Mouse (Mus musculus): ENCODE measurements at regions not wholly inside any gene's neighbourhood (a gene's known extent, or its start where the extent isn't known, plus 50 kb on each side); places are given as distances from the start of the nearest gene placed in this dataset.

DNA sequence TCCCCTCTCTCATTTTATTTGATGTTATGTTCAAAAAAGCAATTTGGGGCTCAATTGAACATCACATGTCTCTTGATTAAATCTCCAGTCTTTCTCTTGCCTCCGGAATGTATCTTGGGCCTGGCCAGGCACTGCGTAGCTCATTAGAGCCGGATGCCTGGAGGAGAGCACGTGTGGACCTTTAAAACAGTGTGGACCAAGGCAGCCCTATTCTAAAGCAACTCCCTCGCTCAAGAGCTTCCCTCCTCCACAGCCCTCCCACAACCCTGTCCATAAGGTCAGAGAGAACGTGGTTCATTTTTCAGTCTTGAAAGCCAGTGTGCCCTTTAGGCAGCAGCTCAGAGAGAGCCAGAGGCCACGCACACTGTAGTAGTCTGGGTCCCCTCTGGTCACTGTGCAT lies 160.8 kb downstream of the Katnal1 start:
- ATAC-seq (replicated peaks; ENCODE audit: low FRiP score): no peak
- H3K4me3 ChIP-seq (ENCODE audit: low read depth, low read length): no peak overlapping the region

DNA sequence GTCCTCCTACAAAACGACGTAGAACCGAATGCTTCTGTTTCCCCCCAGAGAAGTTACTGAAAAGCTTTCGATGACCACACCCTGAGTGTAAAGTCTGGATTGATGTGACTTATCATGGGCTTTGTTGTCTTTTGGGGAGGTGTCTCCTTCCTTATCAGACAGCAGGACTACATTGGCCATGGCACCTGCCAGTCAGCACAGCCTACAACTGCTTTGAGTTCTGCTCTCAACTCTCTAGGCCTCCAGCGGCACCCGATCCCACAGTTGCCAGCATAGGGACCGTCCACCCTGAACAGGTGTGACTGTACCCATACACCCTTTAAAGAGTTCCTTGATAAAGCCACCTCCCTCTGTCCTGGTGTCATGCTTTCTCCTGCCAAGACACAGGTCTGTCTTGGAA lies 163.1 kb downstream of the Katnal1 start:
- Histone ChIP-seq H3K4me2 (no peak overlapping the region), H3K4me1 (replicated peaks; ENCODE audit: control insufficient read depth, insufficient read depth, low read length) (no peaks in the 10 kb centered on the region; the same call in 1 of the 2 replicates), H3K9me3 (ENCODE audit: control insufficient read depth, low read length) (no peaks in the 10 kb centered on the region), H3K27me3 (replicated peaks; ENCODE audit: control insufficient read depth, insufficient read depth, low read length) (no peaks in the 10 kb centered on the region), H3K4me3 (ENCODE audit: low read depth, low read length) (no peak overlapping the region), H3K36me3 (ENCODE audit: control insufficient read depth, insufficient read depth, low read length) (no peaks in the 10 kb centered on the region), H3K9ac (ENCODE audit: low read depth, low read length) (no peak overlapping the region), H3K27ac (ENCODE audit: low read depth, low read length) (no peak overlapping the region)
- no peak for DNase-seq (ENCODE audit: low spot score)
- WGBS: 91% methylated on average over 7 of the region's 7 CpGs
- ATAC-seq (replicated peaks; ENCODE audit: low FRiP score): no peak

More for the DNA sequence above, 160.8 kb downstream of the Katnal1 start:
- WGBS: 74% methylated on average over 7 of the region's 7 CpGs
- H3K4me2 ChIP-seq: no peak overlapping the region
- no peaks in the 10 kb centered on the region for H3K9me3 ChIP-seq (ENCODE audit: control insufficient read depth, low read length)
- no peak overlapping the region for H3K9ac ChIP-seq (ENCODE audit: low read depth, low read length)
- no peaks in the 10 kb centered on the region; the same call in 1 of the 2 replicates for H3K4me1 ChIP-seq (replicated peaks; ENCODE audit: control insufficient read depth, insufficient read depth, low read length)
- DNase-seq (ENCODE audit: low spot score): no peak
- H3K27ac ChIP-seq (ENCODE audit: low read depth, low read length): no peak overlapping the region
- no peaks in the 10 kb centered on the region for H3K36me3 ChIP-seq (ENCODE audit: control insufficient read depth, insufficient read depth, low read length)
- no peaks in the 10 kb centered on the region for H3K27me3 ChIP-seq (replicated peaks; ENCODE audit: control insufficient read depth, insufficient read depth, low read length)

DNA sequence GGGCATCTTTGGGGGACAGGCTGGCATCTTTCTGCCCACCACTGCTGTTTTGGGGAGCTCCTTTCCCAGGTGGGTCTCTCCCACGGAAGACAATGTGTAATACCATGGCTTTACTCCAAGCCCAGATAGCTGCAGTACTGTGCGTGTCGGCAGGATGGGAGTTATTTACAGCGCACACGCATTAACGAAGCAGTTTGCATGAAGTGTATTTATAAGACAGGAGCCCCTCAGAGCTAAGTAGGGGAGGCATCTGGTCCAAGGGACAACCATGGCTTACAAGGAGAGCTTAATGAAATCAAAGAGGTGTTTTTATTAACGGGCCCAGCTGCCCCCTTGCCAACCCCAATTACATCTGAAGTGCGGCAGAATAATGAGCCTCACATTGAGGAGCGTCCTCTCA lies 169.0 kb downstream of the Katnal1 start:
- no peak for DNase-seq (ENCODE audit: low spot score)
- Histone ChIP-seq H3K27me3 (replicated peaks; ENCODE audit: control insufficient read depth, insufficient read depth, low read length) (no peaks in the 10 kb centered on the region), H3K4me2 (no peak overlapping the region), H3K27ac (ENCODE audit: low read depth, low read length) (no peak overlapping the region), H3K4me1 (replicated peaks; ENCODE audit: control insufficient read depth, insufficient read depth, low read length) (no peaks in the 10 kb centered on the region), H3K9me3 (ENCODE audit: control insufficient read depth, low read length) (no peaks in the 10 kb centered on the region), H3K36me3 (ENCODE audit: control insufficient read depth, insufficient read depth, low read length) (no peaks in the 10 kb centered on the region), H3K4me3 (ENCODE audit: low read depth, low read length) (no peak overlapping the region), H3K9ac (ENCODE audit: low read depth, low read length) (no peak overlapping the region)
- WGBS: 85% methylated on average over 9 of the region's 9 CpGs
- no peak for ATAC-seq (replicated peaks; ENCODE audit: low FRiP score)

DNA sequence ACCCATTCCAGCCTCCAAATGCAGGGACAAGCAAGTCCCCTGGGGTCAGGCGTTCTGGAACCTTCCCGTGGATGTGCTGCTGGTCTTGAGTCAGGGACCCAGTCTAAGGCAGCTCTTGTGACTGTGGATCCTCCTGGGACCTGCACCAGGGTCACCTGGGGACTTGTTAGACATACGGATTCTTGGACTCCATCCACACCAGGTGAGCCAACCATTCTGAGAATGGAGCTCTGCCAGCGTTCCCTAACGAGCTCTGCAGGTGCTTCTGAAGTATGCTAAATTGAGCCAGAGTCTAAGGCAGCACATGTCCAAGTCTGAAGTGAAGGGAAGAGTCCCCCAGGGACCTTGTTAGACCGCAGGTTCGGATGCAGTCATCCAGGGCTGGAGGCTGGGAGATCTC lies 170.3 kb downstream of the Katnal1 start:
- no peak for ATAC-seq (replicated peaks; ENCODE audit: low FRiP score)
- H3K27me3 ChIP-seq (replicated peaks; ENCODE audit: control insufficient read depth, insufficient read depth, low read length): no peaks in the 10 kb centered on the region
- WGBS: 80% methylated on average over 7 of the region's 7 CpGs

DNA sequence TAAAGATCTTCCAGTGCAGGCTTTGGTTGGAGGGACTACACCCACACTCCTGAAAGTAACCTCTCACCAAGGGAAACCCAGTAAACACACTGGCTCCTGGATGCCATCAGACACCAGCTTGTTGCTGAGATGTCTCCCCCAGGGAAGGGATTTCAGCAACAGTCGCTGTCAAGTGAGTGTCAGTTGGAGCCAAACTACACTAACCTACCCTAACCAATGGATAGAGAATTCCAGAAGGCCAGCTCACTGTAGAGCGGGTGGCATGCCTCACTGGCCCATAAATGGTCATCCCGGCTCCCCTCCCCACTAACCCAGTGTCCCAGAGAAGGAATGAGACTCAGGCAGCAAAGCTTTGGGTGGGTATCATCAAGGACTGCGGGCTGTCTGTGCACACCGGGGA lies 171.4 kb downstream of the Katnal1 start:
- ATAC-seq (replicated peaks; ENCODE audit: low FRiP score) (no peak), DNase-seq (ENCODE audit: low spot score) (no peak)
- Histone ChIP-seq H3K36me3 (ENCODE audit: control insufficient read depth, insufficient read depth, low read length) (no peaks in the 10 kb centered on the region), H3K4me2 (no peak overlapping the region), H3K27me3 (replicated peaks; ENCODE audit: control insufficient read depth, insufficient read depth, low read length) (no peaks in the 10 kb centered on the region), H3K4me3 (ENCODE audit: low read depth, low read length) (no peak overlapping the region), H3K9me3 (ENCODE audit: control insufficient read depth, low read length) (no peaks in the 10 kb centered on the region), H3K27ac (ENCODE audit: low read depth, low read length) (no peak overlapping the region), H3K9ac (ENCODE audit: low read depth, low read length) (no peak overlapping the region), H3K4me1 (replicated peaks; ENCODE audit: control insufficient read depth, insufficient read depth, low read length) (no peaks in the 10 kb centered on the region)
- WGBS: 74% methylated on average over 5 of the region's 5 CpGs

More for the DNA sequence above, 170.3 kb downstream of the Katnal1 start:
- no peaks in the 10 kb centered on the region for H3K4me1 ChIP-seq (replicated peaks; ENCODE audit: control insufficient read depth, insufficient read depth, low read length)
- no peak overlapping the region for H3K4me2 ChIP-seq
- no peak overlapping the region for H3K9ac ChIP-seq (ENCODE audit: low read depth, low read length)
- no peak overlapping the region for H3K4me3 ChIP-seq (ENCODE audit: low read depth, low read length)
- H3K9me3 ChIP-seq (ENCODE audit: control insufficient read depth, low read length): no peaks in the 10 kb centered on the region
- DNase-seq (ENCODE audit: low spot score): no peak
- H3K27ac ChIP-seq (ENCODE audit: low read depth, low read length): no peak overlapping the region
- H3K36me3 ChIP-seq (ENCODE audit: control insufficient read depth, insufficient read depth, low read length): no peaks in the 10 kb centered on the region

DNA sequence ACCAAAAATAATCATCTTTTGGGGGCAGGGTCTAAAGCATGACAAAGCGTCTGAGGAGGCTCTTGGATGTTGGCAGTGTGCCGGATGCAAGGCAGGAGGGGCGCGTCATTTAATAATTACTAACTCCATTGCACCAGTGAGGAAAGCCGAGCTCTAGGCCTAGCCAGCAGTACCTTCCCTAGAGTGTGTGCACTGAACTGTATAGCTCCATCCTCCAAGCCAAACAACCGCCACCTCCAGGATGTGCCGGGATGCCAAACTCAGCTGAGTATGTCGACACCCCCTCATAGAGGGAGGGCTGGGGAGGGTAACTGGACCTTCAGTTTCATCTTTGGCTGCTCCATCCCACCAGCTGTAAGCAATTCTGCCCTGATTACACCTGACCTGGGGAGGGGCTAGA lies 171.9 kb downstream of the Katnal1 start:
- no peaks in the 10 kb centered on the region for H3K27me3 ChIP-seq (replicated peaks; ENCODE audit: control insufficient read depth, insufficient read depth, low read length)
- DNase-seq (ENCODE audit: low spot score) (no peak), ATAC-seq (replicated peaks; ENCODE audit: low FRiP score) (no peak)
- no peaks in the 10 kb centered on the region for H3K4me1 ChIP-seq (replicated peaks; ENCODE audit: control insufficient read depth, insufficient read depth, low read length)
- no peak overlapping the region for H3K4me3 ChIP-seq (ENCODE audit: low read depth, low read length)
- 75% methylated on average over 8 of the region's 8 CpGs for WGBS
- H3K9ac ChIP-seq (ENCODE audit: low read depth, low read length): no peak overlapping the region
- no peak overlapping the region for H3K27ac ChIP-seq (ENCODE audit: low read depth, low read length)
- no peak overlapping the region for H3K4me2 ChIP-seq
- no peaks in the 10 kb centered on the region for H3K9me3 ChIP-seq (ENCODE audit: control insufficient read depth, low read length)
- H3K36me3 ChIP-seq (ENCODE audit: control insufficient read depth, insufficient read depth, low read length): no peaks in the 10 kb centered on the region

DNA sequence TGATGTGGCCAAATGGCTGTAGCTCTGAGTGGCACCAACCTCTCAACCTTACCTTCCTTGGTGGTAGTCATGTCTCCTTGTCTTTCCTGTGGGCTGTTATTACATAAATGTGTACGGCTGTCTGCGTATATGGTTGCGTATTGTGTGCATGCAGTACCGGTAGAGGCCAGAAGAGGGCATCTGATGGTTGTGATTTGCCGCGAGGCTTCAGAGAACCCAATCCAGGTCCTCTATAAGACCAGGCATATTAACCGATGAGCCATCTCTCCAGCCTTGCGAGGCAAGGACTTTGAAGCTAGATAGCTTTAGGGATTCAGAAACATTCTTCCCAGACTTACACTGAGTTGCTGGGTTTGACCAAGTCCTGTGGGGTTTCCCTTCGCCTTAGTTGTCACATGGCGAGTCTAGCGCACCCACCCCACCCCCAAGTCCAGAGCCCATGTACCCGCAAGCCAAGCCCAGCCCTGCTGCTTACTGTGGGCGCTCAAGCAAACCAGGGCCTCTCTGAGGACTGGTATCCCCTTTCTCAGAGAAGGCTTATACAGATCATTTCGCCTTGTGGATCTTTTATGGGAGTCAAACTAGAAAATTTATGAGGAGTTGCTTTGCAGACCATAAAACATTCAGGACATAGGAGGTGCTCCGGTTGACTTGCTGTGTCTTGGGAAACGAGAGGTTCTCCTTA lies 172.7 kb downstream of the Katnal1 start:
- ATAC-seq (replicated peaks; ENCODE audit: low FRiP score) (no peak), DNase-seq (ENCODE audit: low spot score) (no peak)
- H3K9me3 ChIP-seq (ENCODE audit: control insufficient read depth, low read length): no peaks in the 10 kb centered on the region
- H3K9ac ChIP-seq (ENCODE audit: low read depth, low read length): no peak overlapping the region
- WGBS: 79% methylated on average over 16 of the region's 16 CpGs
- no peaks in the 10 kb centered on the region for H3K36me3 ChIP-seq (ENCODE audit: control insufficient read depth, insufficient read depth, low read length)
- no peak overlapping the region for H3K4me2 ChIP-seq
- no peaks in the 10 kb centered on the region for H3K27me3 ChIP-seq (replicated peaks; ENCODE audit: control insufficient read depth, insufficient read depth, low read length)
- no peak overlapping the region for H3K27ac ChIP-seq (ENCODE audit: low read depth, low read length)
- H3K4me3 ChIP-seq (ENCODE audit: low read depth, low read length): no peak overlapping the region
- no peaks in the 10 kb centered on the region for H3K4me1 ChIP-seq (replicated peaks; ENCODE audit: control insufficient read depth, insufficient read depth, low read length)

DNA sequence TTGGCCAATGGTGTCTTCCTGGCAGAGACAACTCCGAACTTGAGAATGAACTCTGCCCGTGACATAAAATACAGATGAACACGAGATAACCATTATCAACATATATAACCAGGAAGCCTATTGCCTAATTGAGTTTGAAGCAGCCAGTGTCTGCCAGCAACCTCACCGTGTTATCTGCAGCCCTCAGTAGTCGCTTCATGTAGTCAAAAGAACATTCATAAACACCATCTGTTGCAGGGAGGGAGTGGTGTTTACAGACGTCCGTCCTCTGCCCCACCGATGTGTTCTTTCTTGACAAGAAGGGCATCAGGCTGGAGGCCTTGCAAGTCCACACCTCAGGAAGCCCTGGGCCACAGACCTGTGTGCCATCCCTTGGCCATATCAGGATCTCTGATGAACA lies 173.3 kb downstream of the Katnal1 start:
- H3K4me1 ChIP-seq (replicated peaks; ENCODE audit: control insufficient read depth, insufficient read depth, low read length): no peaks in the 10 kb centered on the region
- no peak overlapping the region for H3K4me2 ChIP-seq
- ATAC-seq (replicated peaks; ENCODE audit: low FRiP score): peak; percentile 66
- no peak for DNase-seq (ENCODE audit: low spot score)
- no peaks in the 10 kb centered on the region for H3K27me3 ChIP-seq (replicated peaks; ENCODE audit: control insufficient read depth, insufficient read depth, low read length)
- 64% methylated on average over 8 of the region's 8 CpGs for WGBS
- no peak overlapping the region for H3K27ac ChIP-seq (ENCODE audit: low read depth, low read length)
- no peak overlapping the region for H3K4me3 ChIP-seq (ENCODE audit: low read depth, low read length)
- H3K9ac ChIP-seq (ENCODE audit: low read depth, low read length): no peak overlapping the region
- H3K9me3 ChIP-seq (ENCODE audit: control insufficient read depth, low read length): no peaks in the 10 kb centered on the region
- H3K36me3 ChIP-seq (ENCODE audit: control insufficient read depth, insufficient read depth, low read length): no peaks in the 10 kb centered on the region

DNA sequence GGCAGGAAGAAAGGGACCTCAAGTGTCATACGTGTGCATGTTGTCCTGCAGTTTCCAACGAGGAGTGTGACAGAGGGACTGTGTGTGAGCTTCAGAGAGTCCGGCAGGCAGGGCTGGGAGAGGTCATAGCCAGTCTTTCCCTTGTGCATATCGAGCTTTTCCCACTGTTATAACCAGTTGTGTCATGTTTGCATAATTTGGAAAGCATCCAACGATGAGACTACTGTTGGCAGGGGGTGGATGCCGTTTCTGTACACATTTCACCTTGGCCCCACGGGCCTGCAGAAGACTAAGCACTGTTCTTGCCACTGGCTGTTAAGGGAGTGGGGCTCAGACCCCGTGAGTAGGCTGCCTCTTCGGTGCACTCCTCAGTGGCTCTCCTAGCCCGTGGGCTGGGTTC lies 174.2 kb downstream of the Katnal1 start:
- 76% methylated on average over 10 of the region's 10 CpGs for WGBS

More for the DNA sequence above, 174.2 kb downstream of the Katnal1 start:
- no peaks in the 10 kb centered on the region for H3K4me1 ChIP-seq (replicated peaks; ENCODE audit: control insufficient read depth, insufficient read depth, low read length)
- ATAC-seq (replicated peaks; ENCODE audit: low FRiP score) (no peak), DNase-seq (ENCODE audit: low spot score) (no peak)
- H3K36me3 ChIP-seq (ENCODE audit: control insufficient read depth, insufficient read depth, low read length): no peaks in the 10 kb centered on the region
- no peak overlapping the region for H3K4me2 ChIP-seq
- H3K27me3 ChIP-seq (replicated peaks; ENCODE audit: control insufficient read depth, insufficient read depth, low read length): no peaks in the 10 kb centered on the region
- H3K27ac ChIP-seq (ENCODE audit: low read depth, low read length): no peak overlapping the region
- no peak overlapping the region for H3K9ac ChIP-seq (ENCODE audit: low read depth, low read length)
- H3K9me3 ChIP-seq (ENCODE audit: control insufficient read depth, low read length): no peaks in the 10 kb centered on the region
- H3K4me3 ChIP-seq (ENCODE audit: low read depth, low read length): no peak overlapping the region
